Mouse (Mus musculus): Measurements from ENCODE around the gene Prkag2. TPM values are rescaled to one million over a fixed set of nuclear protein-coding genes. Genes with fewer than 3 reads are reported as not detected.

The Prkag2 gene
- total RNA-seq, 2 experiments from 2014 or later = 18.2 to 27.5 TPM

Other genes with a start within 250 kb of the Prkag2 start
- gene Galntl5, start 80.8 kb upstream of the Prkag2 start, total RNA-seq (2014; fragmentation: Nextera tagmentation) = not detected in 2 replicates
- gene Galntl5, start 80.8 kb upstream of the Prkag2 start, total RNA-seq (2017) = not detected in 2 replicates
- 33.2 and 36.8 TPM in 2 replicates for gene Galnt11, start 121.3 kb upstream of the Prkag2 start, total RNA-seq (2014; fragmentation: Nextera tagmentation)
- gene Galnt11, start 121.3 kb upstream of the Prkag2 start, total RNA-seq (2017) = 18.2 and 19.3 TPM in 2 replicates
- gene E130116L18Rik, start 122.5 kb upstream of the Prkag2 start, total RNA-seq (2014; fragmentation: Nextera tagmentation) = not detected in 2 replicates
- not detected in 2 replicates for gene E130116L18Rik, start 122.5 kb upstream of the Prkag2 start, total RNA-seq (2017)